In the genomic region with DNA sequence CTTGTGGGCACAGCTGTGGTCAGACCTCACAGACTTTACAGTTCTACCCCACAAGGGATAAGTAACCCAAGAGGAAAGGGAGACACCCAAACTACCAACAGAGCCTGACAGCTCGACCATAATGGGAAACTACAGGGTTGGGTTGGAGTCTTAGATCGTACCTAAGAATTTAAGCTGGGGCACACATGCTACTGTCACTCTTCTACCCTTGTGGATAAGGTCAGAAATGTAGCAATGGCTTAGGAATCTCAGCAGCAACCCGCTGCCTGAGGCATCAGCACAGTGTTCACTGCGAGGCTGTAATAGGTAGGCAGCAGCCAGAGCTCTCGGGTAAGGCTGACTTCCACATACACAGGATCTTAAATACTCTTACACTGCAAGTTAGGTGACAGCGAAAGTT, we compare ENCODE assay signal across 43 mouse cellular contexts. TPM values are rescaled to one million over a fixed set of nuclear protein-coding genes. Genes with fewer than 3 reads are reported as not detected.
"Had no signal": no experiment of that assay in that cellular context is flagged by ENCODE, and none has a peak within 500 bp of the region (broad histone marks: within the 10 kb centered on the region; RNA-seq: fewer than 3 reads in every experiment).

No protein-coding gene starts in this region.

- H3K9me3 ChIP-seq: heart, embryonic 10.5 days; heart, embryonic 12.5 days; hindbrain, embryonic 13.5 days; hindbrain, embryonic 15.5 days; kidney, embryonic 15.5 days; limb, embryonic 13.5 days; limb, embryonic 15.5 days; liver, embryonic 12.5 days had no signal

- H3K4me3 ChIP-seq: heart, embryonic 10.5 days; heart, embryonic 12.5 days; hindbrain, embryonic 13.5 days; hindbrain, embryonic 15.5 days; kidney, embryonic 15.5 days; limb, embryonic 13.5 days; limb, embryonic 15.5 days; liver, embryonic 12.5 days had no signal

- H3K4me1 ChIP-seq: heart, embryonic 10.5 days; heart, embryonic 12.5 days; hindbrain, embryonic 13.5 days; hindbrain, embryonic 15.5 days; kidney, embryonic 15.5 days; limb, embryonic 13.5 days; limb, embryonic 15.5 days; liver, embryonic 12.5 days had no signal

- DNase-seq: gastrocnemius, postnatal 14 days; gastrocnemius, postnatal 36 days; heart, adult 18-20 months; heart, postnatal 10 days; heart, postnatal 36 days; kidney, adult 11 months; kidney, adult 2 months; kidney, adult 9 months; kidney, postnatal 14 days; kidney, postnatal 36 days; layer of hippocampus, adult 9-11 months; layer of hippocampus, postnatal 36 days; left cerebral cortex, postnatal 4 days had no signal

- H3K9ac ChIP-seq: heart, embryonic 12.5 days; hindbrain, embryonic 13.5 days; hindbrain, embryonic 15.5 days; kidney, embryonic 15.5 days; limb, embryonic 13.5 days; limb, embryonic 15.5 days; liver, embryonic 12.5 days; liver, embryonic 14.5 days had no signal

- ATAC-seq: intestine, embryonic 16.5 days; liver, embryonic 12.5 days had no signal

- H3K27ac ChIP-seq: heart, embryonic 10.5 days; hindbrain, embryonic 13.5 days; hindbrain, embryonic 15.5 days; hindbrain, postnatal 0 days; kidney, embryonic 15.5 days; kidney, postnatal 0 days; limb, embryonic 13.5 days; limb, embryonic 15.5 days; liver, embryonic 12.5 days; liver, embryonic 14.5 days had no signal

- H3K4me2 ChIP-seq: heart, embryonic 12.5 days; hindbrain, embryonic 13.5 days; hindbrain, embryonic 15.5 days; kidney, embryonic 15.5 days; limb, embryonic 13.5 days; limb, embryonic 15.5 days; liver, embryonic 12.5 days had no signal

- H3K27me3 ChIP-seq: hindbrain, embryonic 13.5 days; hindbrain, embryonic 15.5 days; kidney, embryonic 15.5 days; limb, embryonic 13.5 days; limb, embryonic 15.5 days; liver, embryonic 12.5 days had no signal

RNA-seq across cellular contexts. Expression of a gene that starts 15.0 kb away (rescaled TPM):
- total RNA-seq: gastrocnemius, adult 18-20 months; gastrocnemius, adult 8-10 months; gastrocnemius, postnatal 14 days; gastrocnemius, postnatal 36 days; heart, adult 18-20 months; heart, adult 8-10 months; heart, postnatal 10 days; heart, postnatal 36 days; liver, adult 2 months had no signal
- polyA plus RNA-seq: heart, embryonic 14.5 days; intestine, embryonic 14.5 days; intestine, embryonic 16.5 days; large intestine, adult 2 months; liver, embryonic 12.5 days; liver, embryonic 14.5 days had no signal

RNA-seq across cellular contexts. Expression of a gene that starts 49.9 kb away (rescaled TPM):
- total RNA-seq: gastrocnemius, adult 18-20 months; gastrocnemius, adult 8-10 months; gastrocnemius, postnatal 14 days; gastrocnemius, postnatal 36 days; heart, adult 18-20 months; heart, adult 8-10 months; heart, postnatal 10 days; heart, postnatal 36 days; hematopoietic stem cell, adult 5-6 weeks; hindbrain, postnatal 0 days; layer of hippocampus, adult 18-20 months; layer of hippocampus, adult 8-10 months; layer of hippocampus, postnatal 14 days; layer of hippocampus, postnatal 36 days; left cerebral cortex, adult 18-20 months; left cerebral cortex, adult 8-10 months; left cerebral cortex, postnatal 10 days; left cerebral cortex, postnatal 25 days; left cerebral cortex, postnatal 4 days; liver, adult 2 months had no signal
- polyA plus RNA-seq: gonadal fat pad, adult 2 months; heart, embryonic 12.5 days; heart, embryonic 14.5 days; hindbrain, embryonic 11.5 days; hindbrain, embryonic 13.5 days; hindbrain, embryonic 15.5 days; hindbrain, postnatal 0 days; intestine, embryonic 14.5 days; intestine, embryonic 16.5 days; kidney, embryonic 15.5 days; kidney, postnatal 0 days; limb, embryonic 11.5 days; liver, adult 2 months; liver, embryonic 12.5 days; liver, embryonic 14.5 days had no signal
